Mouse (Mus musculus): Measurements from ENCODE around the gene Fkbp2.

The Fkbp2 gene

DNA sequence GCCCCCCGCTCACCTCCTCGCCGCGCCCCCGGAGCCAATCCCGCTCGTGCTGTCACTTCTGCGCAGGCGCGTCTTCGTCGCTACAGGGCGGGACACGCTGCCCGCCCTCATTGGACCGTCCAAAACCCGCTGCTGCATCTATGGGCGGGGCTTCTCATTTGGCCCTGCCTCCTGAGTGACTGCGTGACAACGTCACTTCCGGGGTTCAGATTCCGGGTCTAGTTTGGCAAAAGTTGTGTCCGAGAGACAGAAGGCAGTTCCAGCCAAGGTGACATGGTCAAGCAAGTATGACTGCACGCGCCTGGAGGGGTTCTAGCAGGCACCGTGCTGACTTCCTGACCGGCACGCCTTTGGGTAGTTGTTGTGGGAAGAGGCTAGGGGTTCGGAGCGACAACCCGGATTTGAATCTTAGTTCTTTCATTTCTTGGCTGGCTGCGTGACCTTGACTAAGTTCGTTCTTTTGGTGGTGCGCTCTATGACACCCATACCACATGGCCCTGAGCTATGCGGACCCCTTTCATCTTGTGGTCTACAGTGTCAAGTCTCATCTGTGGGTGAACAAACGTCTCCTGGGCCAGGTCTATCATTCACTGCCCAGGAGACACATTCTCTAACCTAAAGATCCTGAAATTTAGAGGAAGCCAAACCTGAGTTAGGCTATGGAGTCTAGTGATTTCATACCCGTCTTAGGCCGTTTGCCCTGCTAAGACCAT, at the start of gene Fkbp2:
TSS of gene Fkbp2 (minus strand) at position 121 of the 713 bp plus-strand sequence.
- peak; percentile 99 for DNase-seq

DNA sequence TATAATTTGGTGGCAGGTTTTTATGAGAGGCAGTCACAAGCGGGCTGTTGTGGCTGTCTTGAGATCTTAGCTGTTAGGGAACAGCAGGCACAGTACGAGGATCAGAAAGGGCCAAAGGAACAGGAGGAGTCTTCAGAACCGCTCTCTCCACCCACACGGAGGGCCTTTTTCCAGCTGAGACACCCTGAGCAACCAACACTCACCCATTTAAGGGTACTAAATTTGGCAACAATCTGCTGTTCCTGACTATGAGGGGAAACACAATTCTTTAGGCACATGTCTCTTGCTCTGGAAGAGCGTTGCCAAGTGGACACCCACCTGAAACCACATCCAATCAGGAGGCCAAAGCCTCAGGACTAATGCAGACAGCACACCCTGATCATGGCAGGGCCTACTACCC, 49.2 kb upstream of the Fkbp2 start:
- no peak for DNase-seq

DNA sequence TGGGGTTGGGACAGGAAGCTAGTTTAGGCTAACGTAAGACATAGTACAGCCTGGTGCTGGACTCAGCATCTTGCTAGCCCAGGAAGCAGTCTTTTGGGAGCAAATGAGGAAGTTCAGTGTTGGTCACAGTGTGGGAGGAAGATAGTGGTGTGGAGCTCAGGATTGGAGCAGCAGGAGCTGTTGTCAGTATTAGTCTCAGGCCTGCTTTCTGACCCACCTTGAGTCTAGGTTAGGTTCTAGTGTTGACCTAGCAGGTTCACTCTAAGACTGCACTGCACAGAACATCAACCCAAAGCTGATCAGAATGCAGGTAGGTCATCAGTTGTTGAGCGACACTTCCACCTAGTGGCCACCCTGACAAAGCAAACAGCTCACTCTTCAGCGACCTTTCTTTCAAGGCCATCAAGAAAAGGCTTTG, 39.9 kb upstream of the Fkbp2 start:
- DNase-seq = peak; percentile 47

DNA sequence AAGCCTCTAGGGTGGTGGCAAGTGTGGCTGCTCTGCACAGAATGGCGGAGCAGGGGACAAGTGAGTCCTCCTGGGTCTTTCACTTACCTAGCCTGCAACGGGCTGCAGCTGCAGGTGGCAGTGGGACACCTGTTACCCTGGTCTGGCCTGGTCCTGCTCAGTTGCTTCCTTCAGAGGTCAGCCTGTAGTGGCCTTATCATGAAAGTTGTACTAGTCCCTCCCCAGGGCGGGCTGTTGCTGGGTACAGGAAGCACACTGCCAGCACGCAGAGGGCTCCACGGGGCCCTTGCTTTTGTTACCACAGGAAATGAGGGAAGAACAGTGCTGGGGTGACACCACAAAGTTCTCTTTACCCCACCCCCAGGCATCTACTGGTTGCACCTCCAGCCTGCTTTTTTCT, 38.9 kb upstream of the Fkbp2 start, which contains the start of gene Fermt3:
TSS of gene Fermt3 (minus strand) at position 279 of the 400 bp plus-strand sequence.
- no peak for DNase-seq

GRCm38 (mm10) chr19:7018546-7018945, 38.2 kb upstream of the Fkbp2 start:
- no peak for DNase-seq

- no peak for DNase-seq
These were observed 37.5 kb upstream of the Fkbp2 start for GRCm38 (mm10) chr19:7017541-7018457.

GRCm38 (mm10) chr19:7014481-7015135, 34.3 kb upstream of the Fkbp2 start:
- DNase-seq = no peak

GRCm38 (mm10) chr19:7013984-7014383, 33.7 kb upstream of the Fkbp2 start:
- DNase-seq = no peak

DNA sequence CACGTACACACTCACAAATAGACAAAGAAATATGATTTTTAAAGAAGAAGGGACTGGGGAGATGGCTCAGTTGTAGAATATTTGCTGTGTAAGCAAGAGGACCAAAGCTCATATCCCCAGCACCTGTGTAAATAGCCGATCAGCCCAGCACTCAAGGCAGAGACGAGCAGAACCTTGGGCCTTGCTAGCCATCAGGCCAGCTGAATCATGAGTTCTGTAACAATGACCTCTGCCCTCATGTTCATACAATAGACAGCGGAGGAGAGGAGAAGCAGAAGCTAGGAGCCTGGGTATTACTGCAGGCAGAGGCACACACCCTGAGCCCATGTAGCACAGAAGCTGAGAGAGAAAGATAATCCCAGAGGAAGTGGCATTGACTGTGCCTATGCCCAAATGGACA, 32.1 kb upstream of the Fkbp2 start:
- no peak for DNase-seq

GRCm38 (mm10) chr19:7006892-7007593, 26.7 kb upstream of the Fkbp2 start:
- no peak for DNase-seq

DNA sequence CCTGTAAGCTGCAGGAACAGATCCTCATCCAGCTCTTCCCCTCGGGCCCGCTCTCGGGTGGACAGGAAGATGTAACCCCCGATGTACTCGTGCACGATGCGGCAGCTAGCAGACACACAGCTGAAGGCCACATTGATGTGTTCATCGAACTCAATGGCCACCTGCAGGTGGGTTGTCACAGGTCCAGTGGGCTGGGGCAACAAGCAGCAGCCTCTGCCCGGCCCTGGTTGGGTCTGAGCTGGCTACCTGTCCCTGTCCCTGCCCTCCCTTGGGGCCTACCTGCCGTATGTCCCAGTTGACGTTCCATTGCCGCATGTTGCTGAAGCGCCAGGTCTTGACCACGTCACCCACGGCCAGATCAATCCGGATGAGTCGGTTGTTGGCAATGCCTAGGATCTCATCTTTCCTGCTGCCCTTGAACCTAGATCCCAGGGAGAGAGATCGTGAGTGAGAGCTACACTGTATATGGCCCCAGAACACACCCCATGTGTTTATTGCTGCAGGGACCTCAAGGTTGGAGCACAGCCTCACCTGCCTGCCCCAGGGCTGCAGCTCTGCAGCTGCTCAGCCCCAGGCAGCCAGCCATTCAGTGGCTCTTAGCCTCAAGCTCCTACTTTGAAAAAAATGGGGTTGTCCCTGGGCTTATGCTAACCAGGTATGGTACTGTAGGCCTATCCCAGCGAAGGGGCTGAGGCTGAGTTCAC, 19.2 kb upstream of the Fkbp2 start:
- peak; percentile 46 for DNase-seq

DNA sequence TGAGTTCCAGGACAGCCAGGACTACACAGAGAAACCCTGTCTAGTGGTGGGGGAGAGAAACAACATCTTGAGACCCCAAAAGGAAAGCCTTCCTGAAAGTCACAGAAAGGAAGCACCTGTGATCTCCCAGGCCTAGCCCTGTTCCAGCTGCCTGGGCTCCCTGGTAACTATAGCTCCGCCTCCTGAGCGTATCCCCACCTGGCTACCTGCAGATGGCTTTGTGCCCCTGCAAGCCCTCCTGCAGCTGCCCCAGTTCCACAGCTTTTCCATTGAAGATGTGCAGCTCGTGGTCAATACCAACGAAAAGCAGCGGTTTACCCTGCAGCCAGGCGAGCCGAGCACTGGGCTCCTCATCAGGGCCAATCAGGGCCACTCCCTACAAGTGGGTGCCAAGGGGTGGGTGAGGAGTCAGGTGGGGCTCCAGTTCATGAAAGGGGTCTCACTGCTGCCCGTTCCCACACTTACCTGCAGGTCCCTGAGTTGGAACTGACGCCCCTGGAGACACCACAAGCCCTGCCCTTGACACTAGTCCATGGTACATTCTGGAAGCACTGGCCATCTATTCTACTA, 17.5 kb upstream of the Fkbp2 start:
- DNase-seq = peak; percentile 45

- peak; percentile 90 for DNase-seq
These were observed 15.7 kb upstream of the Fkbp2 start, which contains the start of the genes Nudt22 and Trpt1 for GRCm38 (mm10) chr19:6996006-6996405. Nudt22 (minus strand) TSS chr19:6996117. Trpt1 (plus strand) TSS chr19:6996131.

GRCm38 (mm10) chr19:6995255-6995991, 15.1 kb upstream of the Fkbp2 start:
- DNase-seq = peak; percentile 74

DNA sequence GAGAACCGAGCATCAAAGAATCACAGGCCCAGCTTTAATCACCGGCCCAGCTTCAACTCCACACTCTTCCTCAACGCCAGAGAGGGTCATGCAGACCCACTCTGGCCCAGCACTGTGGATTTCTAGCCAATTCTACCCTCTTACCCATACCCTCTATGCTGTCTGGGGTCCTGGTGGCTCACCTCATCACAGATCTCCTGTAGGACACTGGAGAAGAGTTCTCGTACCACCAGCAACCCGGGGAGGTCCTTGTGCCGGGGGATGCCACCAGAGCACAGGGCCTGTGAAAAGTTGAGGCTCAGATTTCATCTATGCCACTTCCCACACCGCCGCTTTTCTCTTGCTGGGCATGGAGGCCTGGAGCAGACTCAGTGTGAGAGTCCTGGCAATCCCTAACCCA, 14.2 kb upstream of the Fkbp2 start:
- DNase-seq = peak; percentile 50

DNA sequence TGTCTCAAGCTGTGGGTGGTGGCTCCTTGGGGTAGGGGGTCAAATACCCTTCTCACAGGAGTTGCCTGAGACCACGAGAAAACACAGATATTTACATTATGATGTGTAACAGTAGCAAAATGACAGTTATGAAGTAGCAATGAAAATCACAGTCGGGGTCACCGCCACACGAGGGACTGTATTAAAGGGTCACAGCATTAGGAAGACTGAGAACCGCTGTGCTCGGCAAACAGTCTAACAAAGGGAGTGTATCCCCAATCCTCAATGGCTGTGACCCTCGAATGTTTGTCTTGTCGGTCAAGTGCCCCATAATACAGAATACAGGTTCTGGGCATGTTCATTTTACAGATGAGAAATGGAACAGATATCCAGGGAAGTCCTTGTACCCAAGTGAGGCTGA, 13.7 kb upstream of the Fkbp2 start:
- peak; percentile 41 for DNase-seq

GRCm38 (mm10) chr19:6993011-6993770, 12.9 kb upstream of the Fkbp2 start:
- DNase-seq = peak; percentile 42

GRCm38 (mm10) chr19:6992011-6992858, 11.9 kb upstream of the Fkbp2 start, which contains the start of gene Dnajc4:
Dnajc4 (minus strand) TSS chr19:6992572.
- DNase-seq = peak; percentile 97

DNA sequence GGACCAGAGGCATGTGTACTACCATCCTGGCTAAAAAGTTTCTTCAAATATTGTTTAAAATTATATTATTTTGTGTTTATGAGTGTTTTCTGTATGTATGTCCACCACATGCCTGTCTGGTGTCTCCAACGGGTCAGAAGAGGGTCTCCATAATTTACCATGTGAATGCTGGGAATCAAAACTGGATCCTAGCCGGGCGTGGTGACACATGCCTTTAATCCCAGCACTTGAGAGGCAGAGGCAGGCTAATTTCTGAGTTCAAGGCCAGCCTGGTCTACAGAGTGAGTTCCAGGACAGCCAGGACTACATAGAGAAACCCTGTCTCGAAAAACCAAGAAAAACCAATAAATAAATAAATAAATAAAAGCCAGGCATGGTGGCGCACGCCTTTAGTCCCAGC, 10.9 kb upstream of the Fkbp2 start:
- peak; percentile 48 for DNase-seq
